Mouse (Mus musculus): ENCODE measurements at regions not wholly inside any gene's neighbourhood (a gene's known extent, or its start where the extent isn't known, plus 50 kb on each side); places are given as distances from the start of the nearest gene placed in this dataset.

GRCm38 (mm10) chr5:64634721-64635120 is 168.5 kb upstream of the Klf3 start:
- no peak for TF ChIP-seq POLR2A (IDR thresholded peaks at IDR 0.05; ENCODE audit: borderline replicate concordance, insufficient read depth, low read length)
- no peak for TF ChIP-seq CTCF (IDR thresholded peaks at IDR 0.05; ENCODE audit: borderline replicate concordance, insufficient read depth, low read depth, low read length)
- DNase-seq, result no peak
- H3K27ac ChIP-seq (ENCODE audit: insufficient read depth, low read length), result no peak overlapping the region
- H3K4me1 ChIP-seq (ENCODE audit: control insufficient read depth, insufficient read depth, low read length), result no peaks in the 10 kb centered on the region
- 83% methylated on average over 4 of the region's 4 CpGs for WGBS
- no peak overlapping the region for H3K4me3 ChIP-seq (replicated peaks; ENCODE audit: insufficient read depth, low read depth, low read length)
- H3K27me3 ChIP-seq (ENCODE audit: control insufficient read depth, insufficient read depth, low read length), result no peaks in the 10 kb centered on the region

DNA sequence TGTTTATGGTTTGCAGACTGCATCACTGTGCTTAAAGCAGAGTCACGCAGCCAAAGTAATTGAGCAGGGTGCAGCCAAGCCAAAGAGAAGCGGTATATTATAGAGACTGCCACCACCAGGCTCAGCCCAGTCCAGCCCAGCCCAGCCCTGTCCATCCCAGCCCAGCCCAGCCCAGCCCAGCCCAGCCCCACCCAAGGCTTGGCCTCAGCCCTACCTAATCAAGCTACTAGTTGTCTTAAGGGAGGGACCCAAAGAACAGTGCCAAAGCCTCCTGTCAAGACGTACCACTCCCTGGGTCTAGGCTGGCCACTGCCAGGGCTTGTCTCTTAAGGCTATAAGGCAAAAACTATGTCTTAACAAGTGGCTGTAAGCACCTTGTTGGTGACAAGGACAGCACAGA is 166.9 kb upstream of the Klf3 start:
- H3K4me1 ChIP-seq (ENCODE audit: control insufficient read depth, insufficient read depth, low read length), result no peaks in the 10 kb centered on the region
- no peak for DNase-seq
- TF ChIP-seq CTCF (IDR thresholded peaks at IDR 0.05; ENCODE audit: borderline replicate concordance, insufficient read depth, low read depth, low read length) (no peak), POLR2A (IDR thresholded peaks at IDR 0.05; ENCODE audit: borderline replicate concordance, insufficient read depth, low read length) (no peak)
- no peaks in the 10 kb centered on the region for H3K27me3 ChIP-seq (ENCODE audit: control insufficient read depth, insufficient read depth, low read length)
- no peak overlapping the region for H3K27ac ChIP-seq (ENCODE audit: insufficient read depth, low read length)
- no peak overlapping the region for H3K4me3 ChIP-seq (replicated peaks; ENCODE audit: insufficient read depth, low read depth, low read length)
- WGBS, result 91% methylated on average over 3 of the region's 3 CpGs

- no peak for DNase-seq
- WGBS, result 100% methylated on average over 1 of the region's 1 CpGs
- TF ChIP-seq POLR2A (IDR thresholded peaks at IDR 0.05; ENCODE audit: borderline replicate concordance, insufficient read depth, low read length), result no peak
- TF ChIP-seq CTCF (IDR thresholded peaks at IDR 0.05; ENCODE audit: borderline replicate concordance, insufficient read depth, low read depth, low read length), result no peak
- Histone ChIP-seq H3K27me3 (ENCODE audit: control insufficient read depth, insufficient read depth, low read length) (no peaks in the 10 kb centered on the region), H3K4me1 (ENCODE audit: control insufficient read depth, insufficient read depth, low read length) (no peaks in the 10 kb centered on the region), H3K27ac (ENCODE audit: insufficient read depth, low read length) (no peak overlapping the region), H3K4me3 (replicated peaks; ENCODE audit: insufficient read depth, low read depth, low read length) (no peak overlapping the region)
Observed at GRCm38 (mm10) chr5:64643584-64643983, 159.6 kb upstream of the Klf3 start.

DNA sequence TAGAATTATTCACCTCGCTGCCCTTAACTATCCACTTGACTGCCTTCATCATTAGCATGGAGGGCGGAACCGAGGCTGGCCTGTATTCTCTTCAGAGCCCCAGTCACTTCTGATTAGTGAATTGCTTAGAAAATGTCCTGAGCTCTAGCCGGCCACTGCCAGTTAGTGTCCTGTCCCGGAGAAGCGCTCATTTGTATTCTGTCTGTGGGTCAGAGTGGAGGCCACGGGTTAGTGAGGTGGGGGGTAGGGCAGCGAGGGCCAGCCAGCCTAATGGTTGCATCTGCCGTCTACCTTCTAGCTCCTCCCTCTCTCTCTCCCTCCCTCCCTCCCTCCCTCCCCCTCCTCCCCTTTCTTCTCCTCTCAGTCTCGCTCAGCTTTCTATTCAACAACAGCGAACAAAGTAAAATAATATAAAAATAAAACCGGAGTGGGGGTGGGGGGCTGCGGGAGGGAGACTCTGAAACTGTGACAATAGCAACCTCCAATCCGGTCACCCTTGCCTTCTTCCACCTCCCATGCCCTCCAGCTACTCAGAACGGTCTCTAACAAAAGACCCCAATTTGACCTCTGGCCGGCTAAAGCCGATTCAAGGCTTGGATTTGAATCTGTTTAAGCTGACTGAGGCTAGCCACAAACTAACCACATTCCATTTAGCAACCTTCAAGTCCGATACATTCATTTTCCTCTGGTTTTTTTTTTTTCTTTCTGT is 155.6 kb upstream of the Klf3 start:
- H3K27ac ChIP-seq (ENCODE audit: insufficient read depth, low read length), result no peak overlapping the region
- H3K4me1 ChIP-seq (ENCODE audit: control insufficient read depth, insufficient read depth, low read length), result no peaks in the 10 kb centered on the region
- H3K27me3 ChIP-seq (ENCODE audit: control insufficient read depth, insufficient read depth, low read length), result no peaks in the 10 kb centered on the region
- peak overlapping the region; percentile 34 for H3K4me3 ChIP-seq (replicated peaks; ENCODE audit: insufficient read depth, low read depth, low read length)
- TF ChIP-seq POLR2A (IDR thresholded peaks at IDR 0.05; ENCODE audit: borderline replicate concordance, insufficient read depth, low read length) (no peak), CTCF (IDR thresholded peaks at IDR 0.05; ENCODE audit: borderline replicate concordance, insufficient read depth, low read depth, low read length) (no peak)
- peak; percentile 25 to 45 for DNase-seq
- 5% methylated on average over 18 of the region's 18 CpGs for WGBS

- Histone ChIP-seq H3K4me3 (replicated peaks; ENCODE audit: insufficient read depth, low read depth, low read length) (no peak overlapping the region), H3K4me1 (ENCODE audit: control insufficient read depth, insufficient read depth, low read length) (no peaks in the 10 kb centered on the region), H3K27ac (ENCODE audit: insufficient read depth, low read length) (no peak overlapping the region), H3K27me3 (ENCODE audit: control insufficient read depth, insufficient read depth, low read length) (no peaks in the 10 kb centered on the region)
- 34% methylated on average over 8 of the region's 8 CpGs for WGBS
- TF ChIP-seq CTCF (IDR thresholded peaks at IDR 0.05; ENCODE audit: borderline replicate concordance, insufficient read depth, low read depth, low read length) (no peak), POLR2A (IDR thresholded peaks at IDR 0.05; ENCODE audit: borderline replicate concordance, insufficient read depth, low read length) (no peak)
- DNase-seq, result no peak
Observed at GRCm38 (mm10) chr5:64648492-64648891, 154.7 kb upstream of the Klf3 start.

DNA sequence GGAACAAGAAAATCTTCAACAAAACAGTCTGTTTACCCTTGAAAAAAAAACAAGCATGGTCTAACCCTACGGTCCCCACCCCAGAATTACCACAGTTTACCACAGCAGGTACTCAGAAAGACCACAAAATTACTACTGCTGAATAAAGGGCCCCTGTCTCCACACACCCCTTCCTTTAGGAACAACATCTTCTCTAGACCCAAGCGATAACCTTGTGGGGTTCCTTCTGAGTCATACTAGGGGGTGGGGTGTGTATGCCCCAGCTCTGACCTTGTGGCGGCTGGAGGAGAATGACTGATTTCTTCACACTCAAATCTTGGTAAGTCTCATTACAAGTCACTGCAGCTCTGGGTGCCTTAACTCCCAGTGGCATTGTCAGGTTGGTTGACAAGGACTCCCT is 151.8 kb upstream of the Klf3 start:
- TF ChIP-seq POLR2A (IDR thresholded peaks at IDR 0.05; ENCODE audit: borderline replicate concordance, insufficient read depth, low read length) (no peak), CTCF (IDR thresholded peaks at IDR 0.05; ENCODE audit: borderline replicate concordance, insufficient read depth, low read depth, low read length) (no peak)
- H3K4me3 ChIP-seq (replicated peaks; ENCODE audit: insufficient read depth, low read depth, low read length), result no peak overlapping the region
- no peaks in the 10 kb centered on the region for H3K27me3 ChIP-seq (ENCODE audit: control insufficient read depth, insufficient read depth, low read length)
- H3K4me1 ChIP-seq (ENCODE audit: control insufficient read depth, insufficient read depth, low read length), result no peaks in the 10 kb centered on the region
- DNase-seq, result no peak
- WGBS, result 92% methylated on average over 3 of the region's 3 CpGs
- H3K27ac ChIP-seq (ENCODE audit: insufficient read depth, low read length), result no peak overlapping the region

- no peak overlapping the region for H3K4me3 ChIP-seq (replicated peaks; ENCODE audit: insufficient read depth, low read depth, low read length)
- WGBS, result 97% methylated on average over 5 of the region's 5 CpGs
Observed at GRCm38 (mm10) chr5:64653764-64654163, 149.4 kb upstream of the Klf3 start.

GRCm38 (mm10) chr5:64655286-64655685 is 147.9 kb upstream of the Klf3 start:
- TF ChIP-seq POLR2A (IDR thresholded peaks at IDR 0.05; ENCODE audit: borderline replicate concordance, insufficient read depth, low read length) (no peak), CTCF (IDR thresholded peaks at IDR 0.05; ENCODE audit: borderline replicate concordance, insufficient read depth, low read depth, low read length) (no peak)
- H3K4me1 ChIP-seq (ENCODE audit: control insufficient read depth, insufficient read depth, low read length), result no peaks in the 10 kb centered on the region
- WGBS, result 59% methylated on average over 5 of the region's 5 CpGs
- H3K27me3 ChIP-seq (ENCODE audit: control insufficient read depth, insufficient read depth, low read length), result no peaks in the 10 kb centered on the region
- no peak overlapping the region for H3K27ac ChIP-seq (ENCODE audit: insufficient read depth, low read length)
- DNase-seq, result no peak
- no peak overlapping the region for H3K4me3 ChIP-seq (replicated peaks; ENCODE audit: insufficient read depth, low read depth, low read length)

More at GRCm38 (mm10) chr5:64653764-64654163, 149.4 kb upstream of the Klf3 start:
- no peaks in the 10 kb centered on the region for H3K4me1 ChIP-seq (ENCODE audit: control insufficient read depth, insufficient read depth, low read length)
- no peak for TF ChIP-seq CTCF (IDR thresholded peaks at IDR 0.05; ENCODE audit: borderline replicate concordance, insufficient read depth, low read depth, low read length)
- TF ChIP-seq POLR2A (IDR thresholded peaks at IDR 0.05; ENCODE audit: borderline replicate concordance, insufficient read depth, low read length), result no peak
- no peaks in the 10 kb centered on the region for H3K27me3 ChIP-seq (ENCODE audit: control insufficient read depth, insufficient read depth, low read length)
- DNase-seq, result no peak
- H3K27ac ChIP-seq (ENCODE audit: insufficient read depth, low read length), result no peak overlapping the region
